Mouse (Mus musculus): ENCODE measurements around the gene Pi16. TPM values are rescaled to one million over a fixed set of nuclear protein-coding genes. Genes with fewer than 3 reads are reported as not detected.

Pi16 gene
- polyA plus RNA-seq, 1 experiment from 2014 or later, result 0.45 TPM

GRCm38 (mm10) chr17:29292996-29293395, 24.5 kb upstream of the Pi16 start:
- no peak overlapping the region for H3K9ac ChIP-seq
- H3K9me3 ChIP-seq, result no peaks in the 10 kb centered on the region
- peaks cover 62% of the 10 kb centered on the region for H3K36me3 ChIP-seq
- H3K4me2 ChIP-seq (replicated peaks), result no peak overlapping the region
- H3K27ac ChIP-seq, result no peak overlapping the region
- ATAC-seq (ENCODE audit: low FRiP score, low read depth), result no peak
- H3K4me3 ChIP-seq, result no peak overlapping the region
- no peaks in the 10 kb centered on the region for H3K27me3 ChIP-seq
- WGBS, result 84% methylated on average over 3 of the region's 3 CpGs
- peaks cover 25% of the 10 kb centered on the region for H3K4me1 ChIP-seq

DNA sequence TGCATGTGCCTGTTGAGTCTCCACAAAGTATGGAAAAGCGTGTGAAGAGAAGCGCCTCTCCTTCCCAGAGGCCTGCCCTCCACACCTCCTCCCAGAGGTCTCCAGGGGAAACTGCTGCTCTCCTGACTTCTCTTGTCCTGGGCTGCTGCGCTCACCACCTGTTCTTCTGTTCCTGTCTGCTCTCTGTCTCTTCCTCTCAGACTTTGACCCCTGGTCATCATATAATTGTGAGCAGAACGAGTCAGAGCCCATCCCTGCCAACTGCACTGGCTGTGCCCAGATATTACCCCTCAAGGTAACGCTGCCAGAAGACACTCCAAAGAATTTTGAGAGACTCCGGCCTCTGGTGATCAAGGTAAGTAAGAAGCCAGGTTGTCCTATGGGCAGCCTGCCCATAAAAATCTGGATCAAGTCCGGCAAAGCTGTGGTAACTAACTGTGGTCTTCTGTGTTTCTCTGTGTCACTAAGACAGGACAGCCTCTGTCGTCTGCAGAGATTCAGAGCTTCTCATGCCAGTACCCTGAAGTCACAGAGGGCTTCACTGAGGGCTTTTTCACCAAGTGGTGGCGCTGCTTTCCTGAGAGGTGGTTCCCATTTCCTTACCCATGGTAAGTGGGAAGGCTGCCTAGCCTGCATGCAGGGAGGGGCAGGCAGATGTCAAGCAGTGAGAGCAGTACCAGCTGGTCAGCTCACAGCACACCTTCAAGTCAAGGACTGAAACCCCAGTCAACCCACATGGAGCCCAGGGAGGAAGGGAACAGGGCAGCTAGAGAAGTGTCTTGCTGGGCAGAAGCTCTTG, 23.5 kb upstream of the Pi16 start:
- Histone ChIP-seq H3K4me3 (no peak overlapping the region), H3K9ac (no peak overlapping the region), H3K9me3 (no peaks in the 10 kb centered on the region), H3K36me3 (peaks cover 67% of the 10 kb centered on the region), H3K27ac (no peak overlapping the region), H3K4me2 (replicated peaks) (no peak overlapping the region), H3K27me3 (no peaks in the 10 kb centered on the region), H3K4me1 (peaks cover 25% of the 10 kb centered on the region)
- ATAC-seq (ENCODE audit: low FRiP score, low read depth), result no peak
- 71% methylated on average over 9 of the region's 9 CpGs for WGBS

GRCm38 (mm10) chr17:29295835-29296234, 21.6 kb upstream of the Pi16 start:
- H3K27ac ChIP-seq, result peak overlapping the region; percentile 4; the same call in 1 of the 2 replicates
- no peaks in the 10 kb centered on the region for H3K27me3 ChIP-seq
- H3K4me3 ChIP-seq, result no peak overlapping the region
- no peak overlapping the region for H3K4me2 ChIP-seq (replicated peaks)
- ATAC-seq (ENCODE audit: low FRiP score, low read depth), result no peak
- 63% methylated on average over 5 of the region's 5 CpGs for WGBS
- peaks cover 81% of the 10 kb centered on the region for H3K36me3 ChIP-seq
- H3K9me3 ChIP-seq, result no peaks in the 10 kb centered on the region
- peaks cover 25% of the 10 kb centered on the region for H3K4me1 ChIP-seq
- H3K9ac ChIP-seq, result no peak overlapping the region

DNA sequence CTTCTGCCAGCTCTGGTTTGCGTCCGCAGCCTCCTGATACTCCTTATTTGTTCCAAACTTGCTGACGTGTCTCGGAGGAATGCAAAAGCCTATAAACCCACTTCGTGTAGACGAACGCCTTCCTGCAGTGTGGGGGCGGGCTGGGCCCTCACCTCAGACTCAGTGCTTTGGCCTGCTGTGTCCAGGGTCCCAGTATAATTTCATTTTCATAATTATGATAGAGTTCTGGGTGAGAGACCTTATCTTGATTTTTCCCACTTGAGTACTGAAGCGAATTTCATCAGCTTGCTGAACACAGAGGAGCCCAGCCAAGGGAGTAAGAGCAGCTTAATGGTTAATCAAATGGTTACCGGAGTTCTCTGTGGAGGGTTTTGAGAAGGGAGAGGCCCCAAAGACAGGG, 20.2 kb upstream of the Pi16 start:
- Histone ChIP-seq H3K4me3 (no peak overlapping the region), H3K36me3 (peaks cover 85% of the 10 kb centered on the region), H3K4me1 (peaks cover 25% of the 10 kb centered on the region), H3K9ac (no peak overlapping the region), H3K27me3 (no peaks in the 10 kb centered on the region), H3K9me3 (no peaks in the 10 kb centered on the region), H3K4me2 (replicated peaks) (no peak overlapping the region), H3K27ac (peak overlapping the region; percentile 33; the same call in 1 of the 2 replicates)
- ATAC-seq (ENCODE audit: low FRiP score, low read depth), result no peak
- 30% methylated on average over 10 of the region's 10 CpGs for WGBS

GRCm38 (mm10) chr17:29297813-29298212, 19.7 kb upstream of the Pi16 start:
- ATAC-seq (ENCODE audit: low FRiP score, low read depth), result no peak
- Histone ChIP-seq H3K27me3 (no peaks in the 10 kb centered on the region), H3K27ac (peak overlapping the region; percentile 33; the same call in 1 of the 2 replicates), H3K4me1 (peaks cover 27% of the 10 kb centered on the region), H3K4me2 (replicated peaks) (no peak overlapping the region), H3K9ac (no peak overlapping the region), H3K36me3 (peaks cover 86% of the 10 kb centered on the region), H3K9me3 (no peaks in the 10 kb centered on the region), H3K4me3 (no peak overlapping the region)
- 86% methylated on average over 6 of the region's 6 CpGs for WGBS

DNA sequence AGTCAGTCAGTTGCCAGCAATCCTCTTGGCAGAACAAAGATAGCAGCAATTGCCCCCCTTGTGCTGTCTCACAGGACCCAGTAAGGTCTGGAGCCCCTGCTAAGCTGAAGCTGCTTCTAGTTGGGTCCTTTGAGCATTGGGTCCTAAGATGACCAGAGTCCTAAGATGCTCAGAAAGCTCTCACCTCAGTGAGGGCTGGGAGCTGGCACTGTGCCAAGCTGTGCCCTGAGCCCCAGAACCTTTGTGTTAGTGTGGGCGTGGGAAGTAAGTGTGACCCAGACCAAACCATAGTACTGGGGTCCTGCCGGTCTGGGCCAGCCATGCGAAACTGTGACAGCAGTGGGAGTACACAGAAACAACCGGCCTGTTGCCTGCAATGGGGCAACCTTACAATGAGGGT, 18.2 kb upstream of the Pi16 start:
- 92% methylated on average over 4 of the region's 4 CpGs for WGBS

GRCm38 (mm10) chr17:29300926-29301325, 16.6 kb upstream of the Pi16 start:
- H3K4me2 ChIP-seq (replicated peaks), result no peak overlapping the region
- no peak for ATAC-seq (ENCODE audit: low FRiP score, low read depth)
- H3K4me1 ChIP-seq, result peaks cover 52% of the 10 kb centered on the region
- WGBS, result 91% methylated on average over 7 of the region's 7 CpGs
- H3K9ac ChIP-seq, result no peak overlapping the region
- no peaks in the 10 kb centered on the region for H3K27me3 ChIP-seq
- H3K4me3 ChIP-seq, result no peak overlapping the region
- no peaks in the 10 kb centered on the region for H3K9me3 ChIP-seq
- peaks cover 59% of the 10 kb centered on the region for H3K36me3 ChIP-seq
- H3K27ac ChIP-seq, result no peak overlapping the region; the same call in 1 of the 2 replicates

More for the DNA sequence above, 18.2 kb upstream of the Pi16 start:
- no peak overlapping the region for H3K27ac ChIP-seq
- no peak for ATAC-seq (ENCODE audit: low FRiP score, low read depth)
- H3K4me2 ChIP-seq (replicated peaks), result no peak overlapping the region
- H3K4me1 ChIP-seq, result peaks cover 42% of the 10 kb centered on the region
- no peaks in the 10 kb centered on the region for H3K27me3 ChIP-seq
- H3K4me3 ChIP-seq, result no peak overlapping the region
- no peaks in the 10 kb centered on the region for H3K9me3 ChIP-seq
- peaks cover 76% of the 10 kb centered on the region for H3K36me3 ChIP-seq
- H3K9ac ChIP-seq, result no peak overlapping the region

GRCm38 (mm10) chr17:29301421-29301820, 16.1 kb upstream of the Pi16 start:
- no peaks in the 10 kb centered on the region for H3K27me3 ChIP-seq
- 95% methylated on average over 6 of the region's 6 CpGs for WGBS
- no peak overlapping the region for H3K9ac ChIP-seq
- no peak overlapping the region; the same call in 1 of the 2 replicates for H3K27ac ChIP-seq
- no peak for ATAC-seq (ENCODE audit: low FRiP score, low read depth)
- H3K9me3 ChIP-seq, result no peaks in the 10 kb centered on the region
- peaks cover 53% of the 10 kb centered on the region for H3K4me1 ChIP-seq
- no peak overlapping the region for H3K4me2 ChIP-seq (replicated peaks)
- H3K4me3 ChIP-seq, result no peak overlapping the region
- peaks cover 54% of the 10 kb centered on the region for H3K36me3 ChIP-seq

- WGBS, result 79% methylated on average over 5 of the region's 5 CpGs
- no peaks in the 10 kb centered on the region for H3K9me3 ChIP-seq
These were observed 15.3 kb upstream of the Pi16 start for GRCm38 (mm10) chr17:29302149-29302548.

DNA sequence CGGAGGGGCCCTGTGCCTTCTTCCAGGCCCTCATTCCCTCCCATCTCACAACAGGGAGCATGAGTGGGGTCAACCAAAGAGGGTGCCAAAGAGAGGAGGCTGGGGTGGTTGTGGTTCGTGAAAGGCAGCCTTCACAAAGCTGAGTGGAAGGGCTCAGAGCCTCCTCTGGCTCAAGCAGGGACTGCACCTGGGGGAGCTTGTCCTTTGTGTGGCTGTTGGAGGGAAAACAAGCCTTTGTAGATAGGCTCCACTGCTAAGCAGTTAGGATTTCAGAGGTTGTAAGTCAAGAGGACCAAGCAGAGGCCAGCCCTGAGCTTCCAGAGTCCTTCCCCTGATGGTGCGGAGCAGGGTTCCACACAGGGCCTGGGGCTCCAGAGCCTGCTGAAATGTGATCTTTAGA, 14.4 kb upstream of the Pi16 start:
- H3K9ac ChIP-seq, result no peak overlapping the region; the same call in 1 of the 2 replicates

More at GRCm38 (mm10) chr17:29302149-29302548, 15.3 kb upstream of the Pi16 start:
- peaks cover 50% of the 10 kb centered on the region for H3K4me1 ChIP-seq
- H3K27me3 ChIP-seq, result no peaks in the 10 kb centered on the region
- no peak for ATAC-seq (ENCODE audit: low FRiP score, low read depth)
- H3K9ac ChIP-seq, result no peak overlapping the region
- H3K4me3 ChIP-seq, result no peak overlapping the region
- H3K36me3 ChIP-seq, result peaks cover 49% of the 10 kb centered on the region
- no peak overlapping the region for H3K4me2 ChIP-seq (replicated peaks)
- no peak overlapping the region; the same call in 1 of the 2 replicates for H3K27ac ChIP-seq

GRCm38 (mm10) chr17:29303856-29304255, 13.6 kb upstream of the Pi16 start:
- ATAC-seq (ENCODE audit: low FRiP score, low read depth), result no peak
- 67% methylated on average over 3 of the region's 3 CpGs for WGBS
- Histone ChIP-seq H3K4me3 (no peak overlapping the region), H3K4me2 (replicated peaks) (no peak overlapping the region), H3K27ac (peak overlapping the region; percentile 69; the same call in 1 of the 2 replicates), H3K4me1 (peaks cover 45% of the 10 kb centered on the region), H3K36me3 (peaks cover 37% of the 10 kb centered on the region), H3K9ac (no peak overlapping the region), H3K27me3 (no peaks in the 10 kb centered on the region), H3K9me3 (no peaks in the 10 kb centered on the region)

More for the DNA sequence above, 14.4 kb upstream of the Pi16 start:
- H3K27ac ChIP-seq, result peak overlapping the region; percentile 63
- no peak; the same call in 1 of the 2 replicates for ATAC-seq (ENCODE audit: low FRiP score, low read depth)
- peaks cover 43% of the 10 kb centered on the region for H3K36me3 ChIP-seq
- H3K4me1 ChIP-seq, result peaks cover 45% of the 10 kb centered on the region
- H3K27me3 ChIP-seq, result no peaks in the 10 kb centered on the region
- H3K9me3 ChIP-seq, result no peaks in the 10 kb centered on the region
- no peak overlapping the region for H3K4me2 ChIP-seq (replicated peaks)
- no peak overlapping the region for H3K4me3 ChIP-seq
- WGBS, result 42% methylated on average over 3 of the region's 3 CpGs

DNA sequence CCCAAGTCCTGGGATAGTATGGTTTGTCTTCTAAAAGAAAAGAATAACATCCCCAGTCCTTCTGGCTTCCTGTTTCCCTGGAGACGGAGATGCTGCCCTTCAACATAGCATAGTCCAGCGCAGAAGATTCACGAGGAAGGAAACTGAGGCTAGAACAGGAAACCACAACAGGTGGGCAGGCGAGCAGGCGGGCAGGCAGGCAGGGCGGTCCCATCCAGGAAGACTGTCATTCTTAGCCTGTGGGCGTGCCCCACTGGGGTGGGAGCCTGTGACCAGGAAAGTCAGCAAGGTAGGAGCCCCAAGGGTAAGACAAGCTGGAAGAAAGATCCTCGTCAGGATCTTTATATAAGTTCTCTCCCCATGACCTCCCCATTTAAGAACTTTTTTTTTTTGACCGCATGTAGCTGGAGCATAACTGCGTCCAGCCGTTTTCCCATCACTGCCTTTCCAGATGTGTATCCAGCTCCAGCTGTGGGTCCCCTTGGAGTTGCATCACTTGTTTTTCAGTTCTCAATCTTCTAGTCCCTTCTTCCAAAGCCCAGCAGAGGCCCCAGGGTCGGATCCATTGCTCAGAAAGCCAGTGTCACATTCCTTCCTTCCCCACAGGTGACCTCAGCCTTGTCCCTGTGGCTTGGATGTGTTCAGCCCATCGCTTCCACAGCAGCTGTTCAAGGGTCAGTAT, 13.0 kb upstream of the Pi16 start:
- H3K4me2 ChIP-seq (replicated peaks), result peak overlapping the region; percentile 35
- 44% methylated on average over 13 of the region's 13 CpGs for WGBS
- no peaks in the 10 kb centered on the region for H3K9me3 ChIP-seq
- peaks cover 45% of the 10 kb centered on the region for H3K4me1 ChIP-seq
- H3K4me3 ChIP-seq, result no peak overlapping the region
- H3K27me3 ChIP-seq, result no peaks in the 10 kb centered on the region
- H3K27ac ChIP-seq, result peak overlapping the region; percentile 69; the same call in 1 of the 2 replicates
- H3K9ac ChIP-seq, result 0 out of 2 replicates have a peak overlapping the region, but pooled peaks have one; percentile 31
- peak; percentile 16; the same call in 1 of the 2 replicates for ATAC-seq (ENCODE audit: low FRiP score, low read depth)
- peaks cover 30% of the 10 kb centered on the region for H3K36me3 ChIP-seq
